Mouse (Mus musculus): ENCODE measurements around the gene Txndc5. TPM values are rescaled to one million over a fixed set of nuclear protein-coding genes. Genes with fewer than 3 reads are reported as not detected.

The Txndc5 gene
- polyA plus RNA-seq, 1 experiment from 2014 or later: 87.7 TPM

Other genes starting within 250 kb of the Txndc5 start
- 3.1 and 4.2 TPM in 2 replicates for gene Bmp6, start 183.7 kb downstream of the Txndc5 start, polyA plus RNA-seq (2015; fragmentation: Nextera tagmentation; extraction: Ambion mirVana)
- 22.2 and 24.7 TPM in 2 replicates for gene Bloc1s5, start 106.3 kb upstream of the Txndc5 start, polyA plus RNA-seq (2015; fragmentation: Nextera tagmentation; extraction: Ambion mirVana)
- gene Eef1e1, start 130.2 kb upstream of the Txndc5 start, polyA plus RNA-seq (2015; fragmentation: Nextera tagmentation; extraction: Ambion mirVana): 101 and 108 TPM in 2 replicates

Measured in hindbrain, embryonic 16.5 days (tissue).